Mouse (Mus musculus): ENCODE measurements around the gene Impdh1. TPM values are rescaled to one million over a fixed set of nuclear protein-coding genes. Genes with fewer than 3 reads are reported as not detected.

The Impdh1 gene
- polyA plus RNA-seq, 1 experiment from 2014 or later = 45.8 TPM

DNA sequence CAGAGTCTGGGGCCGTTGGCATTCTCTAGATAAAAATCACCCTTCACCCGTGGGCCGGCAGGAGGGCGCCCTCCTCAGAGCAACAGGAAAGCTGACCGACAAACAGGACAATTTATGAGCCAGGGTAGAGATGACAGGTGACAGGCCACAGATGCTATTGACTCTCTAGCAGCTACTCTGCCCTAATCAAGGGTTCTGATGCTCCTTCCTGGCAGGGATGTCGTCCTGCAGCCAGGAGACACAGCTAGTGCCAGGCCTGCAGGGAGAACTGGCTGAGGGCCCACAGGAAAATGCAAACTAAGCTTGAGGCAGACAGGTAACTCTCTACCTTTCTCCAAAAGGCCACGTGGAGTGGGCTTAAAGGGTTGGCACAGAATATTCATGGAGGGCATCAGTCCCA, 5.0 kb downstream of the Impdh1 start:
- peaks cover 5% of the 10 kb centered on the region; the same call in 1 of the 2 replicates for H3K36me3 ChIP-seq
- no peaks in the 10 kb centered on the region for H3K9me3 ChIP-seq
- H3K4me3 ChIP-seq (replicated peaks) = peak overlapping the region; percentile 59
- no peaks in the 10 kb centered on the region for H3K27me3 ChIP-seq (replicated peaks)
- peaks cover 30% of the 10 kb centered on the region for H3K4me1 ChIP-seq
- peak overlapping the region; percentile 49; the same call in 1 of the 2 replicates for H3K9ac ChIP-seq
- H3K4me2 ChIP-seq = peak overlapping the region; percentile 92
- no peak for ATAC-seq (ENCODE audit: insufficient read depth, low FRiP score, low read depth)
- no peak overlapping the region for H3K27ac ChIP-seq
- WGBS = 19% methylated on average over 7 of the region's 7 CpGs

DNA sequence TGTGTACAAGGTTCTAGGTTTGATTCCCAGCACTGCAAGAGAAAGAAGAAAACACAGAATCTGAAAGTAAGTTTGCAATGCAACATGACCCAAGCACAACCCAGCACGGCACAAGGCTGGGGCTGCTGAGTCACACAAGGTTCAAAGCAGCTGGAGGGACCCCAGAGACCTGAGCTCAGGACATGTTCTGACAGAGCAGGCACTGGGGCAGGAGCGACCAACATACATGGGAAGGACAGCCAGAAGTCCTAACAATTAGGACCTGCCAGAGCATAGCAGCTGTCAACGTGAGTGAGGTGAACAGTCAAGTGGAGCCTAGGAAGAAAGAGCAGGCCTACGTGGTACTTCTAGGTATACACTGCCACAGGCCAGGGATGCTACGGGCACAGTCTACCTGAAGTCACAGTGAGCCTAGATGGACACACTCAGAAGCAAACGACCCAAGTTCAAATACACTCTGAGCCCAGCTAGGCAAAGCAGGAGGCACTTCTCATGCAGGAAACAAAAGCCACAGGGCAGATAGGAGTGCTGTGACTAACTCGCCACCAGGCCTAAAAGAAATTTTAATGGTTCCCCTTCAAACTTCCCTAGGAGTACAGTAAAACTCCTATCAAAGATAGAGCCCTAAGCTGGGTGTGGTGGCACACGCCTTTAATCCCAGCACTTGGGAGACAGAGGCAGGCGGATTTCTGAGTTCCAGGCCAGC, 5.8 kb downstream of the Impdh1 start:
- Histone ChIP-seq H3K9me3 (no peaks in the 10 kb centered on the region), H3K36me3 (peaks cover 9% of the 10 kb centered on the region; the same call in 1 of the 2 replicates), H3K4me3 (replicated peaks) (no peak overlapping the region), H3K27ac (no peak overlapping the region), H3K9ac (no peak overlapping the region), H3K27me3 (replicated peaks) (no peaks in the 10 kb centered on the region), H3K4me2 (no peak overlapping the region), H3K4me1 (peaks cover 27% of the 10 kb centered on the region)
- ATAC-seq (ENCODE audit: insufficient read depth, low FRiP score, low read depth) = no peak
- 75% methylated on average over 9 of the region's 9 CpGs for WGBS

DNA sequence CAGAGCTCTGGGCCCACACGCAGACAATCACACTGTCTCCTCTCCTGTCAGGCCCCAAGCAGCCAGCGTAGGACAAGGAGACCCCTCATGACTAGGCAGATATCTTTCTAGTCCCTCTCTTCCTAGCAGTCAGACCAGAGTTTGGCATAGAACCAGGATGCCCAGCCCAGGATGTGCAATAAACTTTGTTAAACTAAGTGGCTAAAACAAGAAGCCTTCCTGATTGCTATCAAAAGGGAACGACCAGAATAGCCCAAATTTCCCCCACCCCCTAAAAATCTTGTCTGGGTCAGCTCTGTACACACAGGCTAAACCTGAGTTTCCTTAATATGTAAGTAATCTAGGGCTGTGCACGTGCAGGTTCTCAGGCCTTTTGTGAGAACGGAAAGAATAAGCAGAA, 8.0 kb downstream of the Impdh1 start:
- no peak for ATAC-seq (ENCODE audit: insufficient read depth, low FRiP score, low read depth)
- whole genome bisulfite sequencing = 82% methylated on average over 5 of the region's 5 CpGs
- Histone ChIP-seq H3K9me3 (no peaks in the 10 kb centered on the region), H3K27me3 (replicated peaks) (no peaks in the 10 kb centered on the region), H3K27ac (no peak overlapping the region), H3K4me2 (no peak overlapping the region), H3K4me3 (replicated peaks) (no peak overlapping the region), H3K9ac (no peak overlapping the region), H3K36me3 (peaks cover 25% of the 10 kb centered on the region), H3K4me1 (peaks cover 14% of the 10 kb centered on the region)

DNA sequence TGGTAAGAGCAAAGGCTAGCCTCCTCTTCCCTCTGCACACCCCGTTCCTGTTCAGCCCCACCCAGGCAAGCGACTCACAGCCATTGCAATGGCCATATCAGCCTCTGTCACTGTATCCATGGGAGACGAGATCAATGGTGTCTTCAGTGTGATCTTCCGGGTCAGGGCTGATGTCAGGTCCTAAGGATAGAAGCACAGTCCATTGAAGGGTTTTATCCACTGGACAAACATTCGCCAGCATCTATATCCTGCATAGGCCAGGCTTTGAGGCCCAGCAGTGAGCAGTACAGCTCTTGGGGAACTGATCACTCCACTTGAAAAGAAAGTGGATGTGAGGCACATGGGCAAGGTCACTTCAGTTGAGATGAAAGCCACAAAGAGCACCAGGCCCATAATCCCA, 9.1 kb downstream of the Impdh1 start:
- H3K27ac ChIP-seq = no peak overlapping the region
- H3K4me3 ChIP-seq (replicated peaks) = no peak overlapping the region
- no peaks in the 10 kb centered on the region for H3K27me3 ChIP-seq (replicated peaks)
- peaks cover 28% of the 10 kb centered on the region for H3K36me3 ChIP-seq
- H3K9ac ChIP-seq = no peak overlapping the region
- no peak for ATAC-seq (ENCODE audit: insufficient read depth, low FRiP score, low read depth)
- WGBS = 87% methylated on average over 5 of the region's 5 CpGs
- no peaks in the 10 kb centered on the region for H3K9me3 ChIP-seq
- H3K4me2 ChIP-seq = no peak overlapping the region
- peaks cover 12% of the 10 kb centered on the region for H3K4me1 ChIP-seq

DNA sequence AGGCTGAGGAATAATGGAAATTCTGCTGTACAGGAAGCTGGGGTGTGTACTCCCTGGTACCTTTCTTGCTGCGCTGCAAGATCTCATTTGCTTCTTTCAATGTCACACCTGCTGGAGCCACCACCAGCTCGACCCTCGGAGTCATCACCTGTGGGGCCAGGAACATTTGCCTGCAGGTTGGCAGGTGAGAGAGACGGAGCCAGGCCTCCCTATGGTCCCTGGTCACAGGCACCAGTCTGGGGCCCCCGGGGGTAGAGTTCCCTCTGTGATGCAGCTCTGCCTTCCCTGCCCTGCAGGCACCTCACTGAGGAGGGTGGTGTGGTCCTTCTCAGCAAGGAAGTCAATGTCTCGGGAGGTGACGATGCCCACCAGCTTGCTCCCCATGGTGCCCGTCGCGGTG, 10.2 kb downstream of the Impdh1 start:
- Histone ChIP-seq H3K27ac (no peak overlapping the region), H3K27me3 (replicated peaks) (no peaks in the 10 kb centered on the region), H3K36me3 (peaks cover 28% of the 10 kb centered on the region), H3K9ac (no peak overlapping the region), H3K9me3 (no peaks in the 10 kb centered on the region), H3K4me3 (replicated peaks) (no peak overlapping the region), H3K4me1 (peaks cover 7% of the 10 kb centered on the region), H3K4me2 (no peak overlapping the region)
- 94% methylated on average over 10 of the region's 10 CpGs for WGBS
- ATAC-seq (ENCODE audit: insufficient read depth, low FRiP score, low read depth) = no peak

DNA sequence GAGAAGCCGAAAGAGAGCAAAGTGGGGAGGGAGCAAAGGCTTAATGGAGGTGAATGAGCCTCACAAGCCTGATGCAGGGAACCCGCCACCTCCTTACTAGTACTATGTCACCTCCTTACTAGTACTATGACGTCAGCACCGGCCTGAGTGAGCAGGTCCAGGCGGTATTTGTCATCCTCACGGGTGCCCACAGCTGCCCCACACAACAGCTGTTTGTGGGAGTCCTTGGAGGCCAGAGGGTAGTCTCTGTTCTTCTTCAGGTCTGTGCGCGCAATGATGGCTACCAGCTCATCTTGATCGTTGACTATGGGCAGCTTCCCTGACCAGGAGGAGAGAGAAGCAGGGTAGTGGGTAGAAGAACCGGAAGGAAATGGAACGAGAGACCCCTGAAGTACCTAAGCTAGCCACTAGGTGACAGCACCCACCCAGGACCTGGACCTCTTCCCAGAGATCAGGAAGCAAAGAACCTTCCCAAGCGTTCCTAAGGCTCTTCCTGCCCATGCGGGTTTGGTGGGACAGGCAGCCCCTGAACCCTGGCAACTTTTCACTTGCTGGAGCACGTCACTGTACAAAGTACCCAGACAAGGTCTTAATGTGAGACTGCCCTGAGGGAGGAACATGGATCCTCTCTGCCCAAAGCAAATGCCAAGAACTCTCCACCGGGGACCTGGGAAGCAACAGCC, 11.1 kb downstream of the Impdh1 start:
- Histone ChIP-seq H3K4me3 (replicated peaks) (no peak overlapping the region), H3K4me1 (peaks cover 6% of the 10 kb centered on the region; the same call in 1 of the 2 replicates), H3K9ac (no peak overlapping the region), H3K27ac (no peak overlapping the region), H3K9me3 (no peaks in the 10 kb centered on the region), H3K4me2 (no peak overlapping the region), H3K27me3 (replicated peaks) (no peaks in the 10 kb centered on the region), H3K36me3 (peaks cover 28% of the 10 kb centered on the region)
- ATAC-seq (ENCODE audit: insufficient read depth, low FRiP score, low read depth) = no peak
- 56% methylated on average over 15 of the region's 15 CpGs for WGBS

DNA sequence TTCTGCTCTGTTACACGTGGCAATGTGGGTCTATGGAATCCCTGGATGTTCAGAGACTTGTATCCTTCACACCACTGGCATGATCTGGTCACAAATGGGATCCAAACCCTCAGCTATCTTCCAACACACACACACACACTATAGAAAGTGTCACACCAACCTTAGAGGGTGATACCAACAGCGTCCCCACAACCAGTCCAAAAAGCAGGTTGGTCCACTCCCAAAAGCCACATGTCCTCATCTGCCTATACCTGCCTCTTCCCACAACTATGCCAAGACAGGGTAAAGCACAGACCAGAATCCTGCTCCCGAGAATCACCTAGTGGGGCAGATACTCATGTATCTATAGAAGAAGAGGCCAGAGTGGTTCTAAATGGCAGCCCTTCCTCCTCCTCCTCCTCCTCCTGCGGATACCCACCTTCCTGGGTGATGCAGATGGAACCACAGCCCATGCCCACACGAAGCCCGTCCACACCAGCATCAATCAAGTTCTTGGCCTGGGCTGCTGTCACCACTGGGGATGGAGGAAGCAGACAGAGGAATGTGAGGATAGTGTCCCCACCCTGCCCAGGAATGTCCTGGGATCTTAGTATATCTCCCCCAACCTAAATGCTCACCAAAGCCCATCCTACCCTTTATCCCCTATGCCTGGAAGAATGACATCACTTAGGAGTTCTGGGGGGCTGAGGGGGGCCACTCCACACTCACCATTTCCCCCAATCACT, 12.1 kb downstream of the Impdh1 start:
- Histone ChIP-seq H3K9me3 (no peaks in the 10 kb centered on the region), H3K4me3 (replicated peaks) (no peak overlapping the region), H3K27ac (no peak overlapping the region), H3K4me1 (peaks cover 6% of the 10 kb centered on the region; the same call in 1 of the 2 replicates), H3K27me3 (replicated peaks) (no peaks in the 10 kb centered on the region), H3K36me3 (peaks cover 28% of the 10 kb centered on the region), H3K4me2 (no peak overlapping the region), H3K9ac (no peak overlapping the region)
- no peak for ATAC-seq (ENCODE audit: insufficient read depth, low FRiP score, low read depth)
- WGBS = 80% methylated on average over 6 of the region's 6 CpGs

DNA sequence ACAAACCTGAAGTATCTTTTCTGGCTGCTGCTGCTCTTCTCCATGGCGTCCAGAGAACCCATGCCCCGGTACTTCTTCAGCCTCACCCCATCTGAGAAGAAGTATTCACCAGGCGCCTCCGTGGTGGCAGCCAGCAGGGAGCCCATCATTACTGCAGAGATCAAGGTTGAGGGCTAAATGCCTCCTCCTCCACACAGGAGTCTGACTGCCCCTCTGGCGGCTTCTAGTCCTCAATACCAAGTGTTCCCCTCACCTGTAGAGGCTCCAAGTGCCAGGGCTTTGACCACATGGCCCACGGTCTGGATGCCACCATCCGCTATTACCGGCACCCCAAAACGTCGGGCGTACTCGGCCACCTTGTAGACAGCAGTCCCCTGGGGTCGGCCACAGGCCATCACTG, 13.1 kb downstream of the Impdh1 start:
- Histone ChIP-seq H3K4me3 (replicated peaks) (no peak overlapping the region), H3K4me2 (no peak overlapping the region), H3K27me3 (replicated peaks) (no peaks in the 10 kb centered on the region), H3K36me3 (peaks cover 28% of the 10 kb centered on the region), H3K9ac (no peak overlapping the region), H3K9me3 (no peaks in the 10 kb centered on the region), H3K4me1 (0 out of 2 replicates have a peak, but pooled peaks cover 2% of the 10 kb centered on the region), H3K27ac (no peak overlapping the region)
- 93% methylated on average over 13 of the region's 13 CpGs for WGBS
- no peak for ATAC-seq (ENCODE audit: insufficient read depth, low FRiP score, low read depth)

DNA sequence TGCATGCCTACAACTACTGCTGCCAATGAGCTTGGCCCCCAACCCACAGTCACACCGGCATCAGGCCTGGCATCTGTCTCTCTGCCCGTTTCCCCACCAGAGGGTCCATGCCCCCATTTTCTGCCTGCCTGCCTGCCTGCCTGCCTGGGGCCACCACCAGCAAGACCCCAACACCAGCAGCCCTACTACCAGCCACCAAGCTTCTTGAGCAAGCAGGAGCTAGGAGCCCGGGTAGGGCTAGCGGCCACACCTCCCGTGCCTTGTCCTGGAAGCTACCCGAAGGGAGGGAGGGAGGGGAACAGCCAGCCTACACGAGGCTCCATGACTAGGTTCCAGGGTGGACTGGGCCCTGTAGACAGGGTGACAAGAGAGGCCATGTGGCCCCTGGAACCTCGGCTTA, 14.2 kb downstream of the Impdh1 start:
- WGBS = 76% methylated on average over 8 of the region's 8 CpGs

DNA sequence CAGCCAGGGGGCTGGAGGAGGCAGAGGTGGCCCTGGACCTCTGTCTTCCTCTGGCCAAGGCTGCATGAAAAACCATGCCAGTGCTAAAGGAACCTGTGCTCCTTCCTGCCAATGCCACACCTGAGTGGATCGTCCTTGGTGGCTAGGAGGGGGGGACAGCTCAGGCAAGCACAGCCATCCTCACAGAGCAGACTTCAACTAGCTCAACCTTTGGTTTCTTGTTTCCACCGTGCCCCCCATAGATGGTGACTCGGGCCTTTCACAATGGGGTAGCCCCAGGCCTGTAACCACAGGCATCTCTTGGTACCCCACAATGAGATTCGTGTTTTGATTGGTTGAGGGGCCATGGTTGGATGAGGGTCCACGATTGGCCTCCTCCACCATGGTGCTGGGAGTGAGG, 14.8 kb downstream of the Impdh1 start:
- 91% methylated on average over 5 of the region's 5 CpGs for WGBS
- Histone ChIP-seq H3K9me3 (no peaks in the 10 kb centered on the region), H3K27ac (no peak overlapping the region), H3K4me3 (replicated peaks) (no peak overlapping the region), H3K4me2 (no peak overlapping the region), H3K9ac (no peak overlapping the region), H3K27me3 (replicated peaks) (no peaks in the 10 kb centered on the region), H3K36me3 (peaks cover 24% of the 10 kb centered on the region), H3K4me1 (0 out of 2 replicates have a peak, but pooled peaks cover 2% of the 10 kb centered on the region)
- no peak for ATAC-seq (ENCODE audit: insufficient read depth, low FRiP score, low read depth)

More for the DNA sequence above, 14.2 kb downstream of the Impdh1 start:
- H3K4me2 ChIP-seq = no peak overlapping the region
- no peak for ATAC-seq (ENCODE audit: insufficient read depth, low FRiP score, low read depth)
- H3K27ac ChIP-seq = no peak overlapping the region
- no peak overlapping the region for H3K4me3 ChIP-seq (replicated peaks)
- peaks cover 27% of the 10 kb centered on the region for H3K36me3 ChIP-seq
- 0 out of 2 replicates have a peak, but pooled peaks cover 2% of the 10 kb centered on the region for H3K4me1 ChIP-seq
- no peak overlapping the region for H3K9ac ChIP-seq
- no peaks in the 10 kb centered on the region for H3K9me3 ChIP-seq
- no peaks in the 10 kb centered on the region for H3K27me3 ChIP-seq (replicated peaks)

DNA sequence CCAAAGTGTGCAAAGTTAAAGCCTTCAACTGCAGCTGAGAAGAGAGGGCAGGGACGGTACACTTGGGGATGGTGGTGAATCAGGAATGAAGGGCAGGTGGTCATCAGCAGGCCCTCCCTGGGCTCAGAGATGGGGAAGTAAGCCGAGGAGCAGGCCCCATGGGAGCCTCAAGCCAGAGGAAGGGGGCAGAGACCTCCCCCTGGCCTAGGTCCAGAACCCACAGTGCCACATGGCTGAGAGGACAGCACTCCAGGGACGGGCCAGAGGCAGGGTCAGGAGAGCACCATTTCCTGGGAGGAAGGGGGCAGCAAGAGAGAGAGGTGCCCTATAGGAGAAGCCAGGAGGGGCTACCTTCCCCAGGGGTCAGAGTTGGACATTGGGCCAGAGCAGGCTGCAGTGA, 15.7 kb downstream of the Impdh1 start:
- no peak overlapping the region for H3K9ac ChIP-seq
- 0 out of 2 replicates have a peak, but pooled peaks cover 2% of the 10 kb centered on the region for H3K4me1 ChIP-seq
- H3K36me3 ChIP-seq = peaks cover 19% of the 10 kb centered on the region
- 55% methylated on average over 3 of the region's 3 CpGs for WGBS
- no peak overlapping the region for H3K4me2 ChIP-seq
- ATAC-seq (ENCODE audit: insufficient read depth, low FRiP score, low read depth) = no peak
- no peak overlapping the region for H3K4me3 ChIP-seq (replicated peaks)
- H3K27ac ChIP-seq = no peak overlapping the region
- no peaks in the 10 kb centered on the region for H3K9me3 ChIP-seq
- H3K27me3 ChIP-seq (replicated peaks) = no peaks in the 10 kb centered on the region

All from stomach, embryonic 15.5 days (tissue).